Mouse (Mus musculus) gastrocnemius, postnatal 4 days (tissue): ENCODE results near the gene Fam117a. TPM values are rescaled to one million over a fixed set of nuclear protein-coding genes. Genes with fewer than 3 reads are reported as not detected.

ENCODE experiments used
- DNase-seq, 2 experiments: peaks; one replicate each; pipeline ENCODE4 v3.0.0; 2021 to 2022; ENCODE audit warnings: low spot score in 2 of 2, mixed read lengths in 2 of 2
- total RNA-seq, 2 experiments: library from RNA; stranded (reverse); gene quantifications; 2 replicates each; pipeline ENCODE4 v1.2.3; 2021

The Fam117a gene
- total RNA-seq, 2 experiments from 2014 or later = 21.1 to 24.9 TPM

DNA sequence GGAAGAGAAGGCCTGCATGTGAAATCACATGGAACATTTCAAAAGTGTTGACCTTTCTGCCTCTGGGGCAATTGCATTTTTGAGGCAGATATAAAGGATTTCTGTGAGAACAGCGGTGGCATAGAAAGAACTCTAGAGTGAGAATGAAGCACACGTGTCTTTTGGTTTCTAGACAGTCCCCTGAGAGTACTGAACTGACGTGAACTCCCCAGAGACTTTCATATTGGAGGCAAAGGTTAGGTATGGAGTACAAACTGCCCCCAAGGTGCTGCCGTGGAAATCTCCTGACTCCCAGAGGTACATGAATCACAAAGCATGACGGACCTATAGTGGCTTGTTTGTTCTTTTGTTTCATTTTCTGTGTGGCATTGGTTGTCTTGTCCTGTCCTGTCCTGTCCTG lies 8.2 kb upstream of the Fam117a start:
- no peak for DNase-seq

DNA sequence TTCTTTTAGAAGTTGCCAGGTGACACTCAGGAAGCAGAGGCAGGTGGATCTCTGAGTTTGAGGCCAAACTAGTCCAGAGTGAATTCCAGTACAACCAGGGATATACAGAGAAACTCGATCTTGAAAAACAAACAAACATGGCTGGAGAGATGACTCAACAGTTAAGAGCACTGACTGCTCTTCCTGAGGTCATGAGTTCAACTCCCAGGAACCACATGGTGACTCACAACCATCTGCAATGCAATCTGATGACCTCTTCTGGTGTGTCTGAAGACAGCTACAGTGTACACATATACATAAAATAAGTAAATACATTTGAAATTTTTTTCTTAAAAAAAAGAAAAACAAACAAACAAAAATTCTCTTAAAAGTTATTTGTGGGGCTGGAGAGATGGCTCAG lies 6.2 kb upstream of the Fam117a start:
- DNase-seq = no peak

DNA sequence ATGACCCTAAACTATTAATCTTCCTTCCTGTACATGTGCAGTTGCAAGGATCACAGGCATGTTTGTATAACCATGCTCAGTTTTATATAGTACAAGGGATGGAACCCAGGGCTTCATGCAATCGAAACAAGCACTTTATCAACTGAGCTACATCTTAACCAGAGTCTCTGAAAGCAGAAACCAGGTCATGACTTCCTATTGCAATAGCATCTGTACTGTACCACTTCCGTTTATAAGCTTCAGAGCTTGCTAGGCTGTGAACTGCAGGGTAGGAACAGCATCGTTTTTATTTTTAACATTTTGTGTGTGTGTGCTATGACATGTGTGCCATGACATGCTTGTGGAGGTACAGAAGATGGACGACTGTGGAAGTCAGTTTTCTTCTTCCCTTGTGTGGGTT lies 3.6 kb upstream of the Fam117a start:
- DNase-seq = no peak

DNA sequence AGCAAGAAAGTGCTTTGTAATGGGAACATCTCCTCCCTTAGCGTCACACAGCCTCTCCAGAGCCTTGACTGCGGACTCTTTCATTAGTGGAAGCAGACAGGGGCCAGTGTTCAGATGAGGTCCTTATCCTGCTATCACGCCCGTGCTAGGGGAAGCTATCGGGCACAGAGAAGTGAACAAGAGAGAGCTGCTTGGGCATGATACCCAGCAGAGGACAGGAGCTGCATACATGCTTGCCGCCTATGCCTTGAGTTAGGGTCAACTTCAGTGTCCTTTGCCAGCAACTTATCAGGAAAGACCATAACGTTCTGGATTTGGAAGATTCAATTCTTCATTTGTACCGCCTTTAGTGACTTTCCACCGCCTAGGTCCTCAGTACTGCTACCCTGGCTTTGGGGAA lies 3.0 kb upstream of the Fam117a start:
- no peak for DNase-seq

DNA sequence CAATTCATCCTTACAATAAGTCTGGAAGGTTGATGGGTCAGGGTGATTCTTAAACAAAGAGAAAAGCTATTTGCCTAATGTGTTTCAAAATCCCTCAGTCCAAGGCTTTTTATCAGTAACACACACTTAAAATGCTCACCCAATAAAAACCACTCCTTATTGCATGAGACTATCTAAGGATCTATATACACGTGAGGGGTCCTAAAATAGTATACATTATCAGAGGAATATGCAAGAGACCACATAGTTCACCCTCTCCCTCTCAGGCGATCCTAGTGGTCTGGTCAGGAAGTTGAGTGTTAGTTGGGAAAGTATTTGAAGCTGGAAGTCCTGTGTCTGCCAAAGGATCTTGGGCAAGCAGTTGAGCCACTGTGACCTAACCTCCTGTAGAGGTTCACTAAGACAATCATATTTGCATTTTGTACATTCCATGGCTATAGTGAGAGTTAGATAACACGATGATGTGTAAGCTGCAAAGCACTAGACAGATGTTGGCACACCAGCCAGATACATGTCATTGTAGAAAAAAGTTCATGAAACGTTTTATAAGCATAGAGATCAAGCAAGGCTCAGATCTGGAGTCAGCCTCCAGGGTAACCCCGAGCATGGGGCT lies 2.3 kb upstream of the Fam117a start:
- DNase-seq = no peak

DNA sequence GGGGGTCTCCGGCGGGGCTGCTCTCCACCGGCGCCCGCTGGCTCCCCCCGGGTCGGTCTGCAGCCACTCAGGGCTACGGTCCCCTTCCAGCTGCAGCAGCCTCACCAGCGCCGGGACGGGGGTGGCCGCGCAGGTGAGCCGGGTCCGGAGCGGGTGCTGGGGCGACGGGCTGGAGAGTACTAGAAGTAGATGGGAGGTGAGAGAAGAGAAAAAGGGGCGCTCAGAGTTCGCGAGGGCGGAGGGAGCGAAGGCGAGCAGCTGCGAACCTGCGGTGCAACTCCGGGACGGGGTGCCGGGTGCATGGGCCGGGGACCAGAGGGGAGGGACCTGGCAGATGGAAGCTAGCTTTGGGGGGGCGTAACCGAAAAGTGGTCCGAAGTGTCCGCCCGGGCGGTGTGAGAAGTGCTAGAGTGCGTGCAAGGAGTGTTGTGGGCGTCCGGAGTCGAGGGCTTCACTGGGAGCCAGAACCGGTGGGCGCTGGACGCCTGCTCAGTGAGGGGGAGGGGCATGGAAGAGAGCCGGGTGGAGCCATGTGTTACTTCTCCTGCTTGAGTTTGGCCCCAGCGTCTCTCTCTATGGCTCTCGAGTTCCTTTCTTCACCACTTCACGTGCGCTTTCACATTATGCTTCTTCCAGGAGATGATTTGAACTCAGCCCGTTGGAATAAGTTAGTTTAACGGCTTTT lies 453 bp downstream of the Fam117a start:
- DNase-seq = peak; percentile 42 to 72

DNA sequence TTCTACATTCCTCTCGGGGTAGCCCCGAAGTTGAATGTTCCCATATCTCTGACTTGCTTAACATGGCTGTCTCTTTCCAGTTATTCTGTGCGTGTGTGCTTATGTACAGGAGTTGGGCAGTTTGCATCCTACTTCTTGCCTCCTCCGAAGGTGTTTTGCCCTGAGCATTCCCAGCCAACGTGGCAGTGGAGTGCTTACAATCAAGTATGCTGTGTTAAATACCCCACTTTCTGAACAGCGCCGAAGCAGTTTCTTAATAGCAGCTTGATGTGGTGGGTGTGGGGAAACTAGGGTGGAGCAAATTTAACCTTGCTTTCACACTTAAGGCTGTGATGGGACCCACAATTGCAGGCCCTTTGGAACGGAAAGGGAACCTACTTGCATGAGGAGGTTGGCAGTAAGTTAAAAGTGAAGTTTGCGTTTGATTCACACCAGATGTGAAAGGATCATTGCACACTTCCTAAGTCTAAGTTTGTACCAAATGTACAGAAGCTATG lies 1.1 kb downstream of the Fam117a start:
- DNase-seq = no peak

DNA sequence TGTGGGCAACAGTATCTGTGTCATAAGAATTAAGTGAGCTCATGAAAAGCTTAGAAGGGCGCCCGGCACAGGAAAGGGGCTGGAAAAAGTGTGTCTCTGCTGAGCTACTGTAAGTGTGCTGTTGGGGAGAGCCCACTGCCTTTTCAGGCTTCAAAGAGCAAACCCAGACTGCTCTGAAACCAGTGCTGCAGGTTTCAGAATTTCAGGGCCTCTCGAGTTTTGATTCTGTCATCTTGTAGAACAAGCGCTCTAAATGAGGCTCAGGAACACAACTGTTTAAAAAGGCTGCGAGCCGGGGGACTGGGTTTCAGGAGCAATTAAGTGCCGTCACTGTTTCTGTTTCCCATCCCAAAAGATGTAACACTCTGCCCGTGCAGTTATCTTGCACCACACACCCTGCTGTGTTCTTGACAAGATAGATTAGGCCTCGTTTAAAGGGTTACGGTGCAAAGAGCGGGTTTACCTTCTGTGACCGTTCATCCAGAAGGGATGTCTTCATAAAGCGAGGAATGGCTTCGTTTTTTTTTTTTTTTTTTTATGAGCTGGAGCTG lies 2.7 kb downstream of the Fam117a start:
- no peak for DNase-seq

DNA sequence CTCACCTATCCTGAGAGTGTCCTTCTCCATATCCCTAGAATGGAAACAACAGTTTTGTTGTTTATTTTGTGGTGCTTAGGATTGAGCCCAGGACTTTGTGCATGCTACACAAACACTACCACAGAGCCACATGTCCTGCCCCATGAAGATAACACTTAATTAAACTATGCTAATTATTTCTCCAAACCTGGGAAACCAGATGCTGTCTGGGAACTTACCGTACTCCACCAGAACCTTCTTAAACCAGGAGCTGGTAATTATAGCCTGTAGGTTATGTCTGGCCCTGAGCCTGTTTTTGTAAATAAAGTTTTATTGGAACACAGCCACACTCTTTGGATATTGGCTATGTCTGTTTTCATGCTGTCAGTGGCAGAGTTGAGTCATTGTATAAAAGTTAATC lies 3.4 kb downstream of the Fam117a start:
- no peak for DNase-seq

DNA sequence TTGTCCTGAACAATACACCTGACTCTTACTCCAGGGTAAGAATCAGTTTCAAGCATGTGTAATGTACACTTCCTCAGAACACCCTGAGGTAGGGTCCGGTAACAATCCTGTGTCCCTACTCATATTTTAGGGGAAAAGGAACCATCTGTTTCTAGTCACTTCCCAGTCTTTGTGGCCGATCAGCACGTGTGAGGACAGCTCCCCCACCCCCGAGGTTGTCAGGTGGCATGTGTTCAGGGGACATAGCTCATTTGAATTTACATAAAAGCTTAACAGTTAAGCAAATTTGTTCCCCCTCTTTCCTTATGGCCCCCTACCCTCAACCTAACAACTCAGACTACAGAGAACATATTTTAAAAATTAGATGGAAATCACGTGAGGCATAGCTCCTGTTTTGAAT lies 3.8 kb downstream of the Fam117a start:
- DNase-seq = no peak

DNA sequence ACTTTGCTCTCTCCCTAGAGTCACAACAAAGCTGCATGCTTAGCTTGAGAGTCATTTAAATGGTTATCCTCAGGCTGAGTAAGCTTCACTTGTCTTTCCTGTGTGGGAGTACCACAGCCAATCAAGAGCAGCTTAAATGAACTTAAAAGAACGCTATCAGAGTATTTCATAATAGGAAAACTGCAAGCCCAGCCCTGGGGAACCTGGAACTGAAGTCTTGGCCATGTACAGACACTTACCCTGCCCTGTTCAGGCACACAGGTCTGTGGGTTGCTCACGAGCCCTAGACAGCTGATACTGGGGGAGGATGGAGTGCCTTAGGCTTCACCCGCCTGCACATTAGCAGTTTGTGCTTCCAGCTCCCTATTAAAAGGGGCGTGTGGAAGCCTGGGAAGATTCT lies 6.4 kb downstream of the Fam117a start:
- no peak for DNase-seq

DNA sequence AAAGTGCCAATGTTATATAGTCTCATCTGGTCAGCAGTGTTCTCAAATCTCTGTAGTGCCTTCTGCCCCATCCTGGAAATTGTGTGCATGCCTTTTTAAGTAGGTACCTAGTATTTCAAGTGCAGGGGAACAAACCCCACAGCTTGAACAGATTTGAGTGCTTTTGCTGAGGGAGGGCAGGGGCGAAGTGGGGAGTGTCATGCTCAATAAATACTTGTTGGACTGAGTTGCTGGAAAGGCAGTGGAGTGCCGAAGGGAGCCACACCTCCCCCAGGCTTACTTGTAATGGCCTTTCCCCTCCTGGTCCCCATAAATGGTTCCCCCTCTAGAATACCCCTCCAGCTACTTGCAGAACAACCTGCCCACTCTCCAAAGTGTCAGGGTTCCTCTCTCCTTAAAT lies 7.4 kb downstream of the Fam117a start:
- DNase-seq = no peak

DNA sequence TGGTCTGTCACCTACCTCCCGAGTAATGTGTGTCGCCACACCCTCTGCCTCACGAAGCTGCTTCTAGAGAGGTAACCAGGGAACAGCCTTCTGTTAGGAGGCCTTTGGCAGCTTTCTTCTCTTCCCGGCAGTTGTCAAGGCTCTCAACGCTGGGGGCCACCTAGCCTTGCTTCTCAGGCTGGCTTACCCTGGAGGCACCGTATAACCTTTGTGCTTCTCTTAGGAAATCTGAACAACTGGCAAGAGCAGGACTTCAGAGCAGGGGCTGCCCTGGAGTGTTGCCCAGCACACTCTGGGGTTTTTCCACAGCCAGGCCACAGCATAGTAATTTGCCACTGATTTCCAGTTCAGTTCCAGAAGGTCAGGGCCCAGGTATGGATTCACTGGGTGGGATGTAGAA lies 13.5 kb downstream of the Fam117a start:
- DNase-seq = no peak

DNA sequence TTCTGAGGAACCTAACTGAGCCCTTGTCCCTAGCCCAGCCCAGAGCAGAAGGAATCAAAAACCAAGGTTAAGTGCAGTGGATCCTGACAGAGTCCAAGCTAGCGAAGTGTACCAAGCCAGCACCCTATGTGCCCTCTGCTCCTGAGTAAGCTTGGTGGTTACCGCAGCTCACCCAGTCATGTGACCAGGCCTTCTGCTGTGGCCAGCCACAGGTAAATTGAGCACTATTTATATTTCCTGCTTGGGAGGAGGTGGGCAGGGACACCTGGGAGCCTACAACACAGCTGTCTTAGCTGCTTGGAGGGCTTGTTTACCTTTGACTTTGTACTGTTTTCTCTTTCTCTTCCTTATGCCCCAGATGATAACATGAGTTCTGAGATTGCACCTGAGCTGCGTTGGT lies 14.1 kb downstream of the Fam117a start:
- no peak for DNase-seq

DNA sequence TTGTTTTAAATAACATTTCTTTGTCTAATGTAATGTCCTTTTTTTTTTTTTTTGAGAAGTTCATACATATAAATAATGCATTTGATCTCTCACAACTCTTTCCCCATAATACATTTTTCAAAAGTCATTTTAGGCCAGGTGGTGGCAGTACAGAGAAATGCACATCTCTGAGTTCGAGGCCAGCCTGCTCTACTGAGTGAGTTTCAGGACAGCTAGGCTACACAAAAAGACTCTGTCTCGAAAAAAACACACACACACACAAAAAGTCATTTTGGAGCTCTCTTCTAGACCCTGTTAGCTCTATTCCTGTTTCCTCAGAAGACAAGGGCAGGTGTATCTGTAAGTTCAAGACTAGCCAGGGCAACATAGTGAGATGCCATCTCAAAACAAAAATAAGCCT lies 15.9 kb downstream of the Fam117a start:
- no peak for DNase-seq

DNA sequence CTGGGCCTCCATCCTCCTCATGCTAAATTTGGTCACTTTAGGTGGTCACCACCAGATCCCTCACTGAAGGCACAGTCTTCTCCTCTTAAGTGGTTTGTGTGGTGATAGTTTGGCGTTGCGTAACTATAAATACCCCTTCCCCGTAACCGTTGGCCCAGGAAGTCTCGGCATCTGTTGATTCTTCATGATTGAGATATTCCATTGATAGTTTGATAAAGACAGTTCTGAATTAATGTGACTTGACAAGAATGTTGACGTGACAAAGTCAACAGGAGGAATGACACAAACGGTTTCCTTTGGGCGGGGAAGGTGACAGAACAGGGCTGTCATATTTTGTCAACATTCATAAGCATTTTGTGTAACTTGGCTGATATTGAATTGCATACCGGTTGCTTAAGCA lies 16.4 kb downstream of the Fam117a start:
- DNase-seq = no peak

DNA sequence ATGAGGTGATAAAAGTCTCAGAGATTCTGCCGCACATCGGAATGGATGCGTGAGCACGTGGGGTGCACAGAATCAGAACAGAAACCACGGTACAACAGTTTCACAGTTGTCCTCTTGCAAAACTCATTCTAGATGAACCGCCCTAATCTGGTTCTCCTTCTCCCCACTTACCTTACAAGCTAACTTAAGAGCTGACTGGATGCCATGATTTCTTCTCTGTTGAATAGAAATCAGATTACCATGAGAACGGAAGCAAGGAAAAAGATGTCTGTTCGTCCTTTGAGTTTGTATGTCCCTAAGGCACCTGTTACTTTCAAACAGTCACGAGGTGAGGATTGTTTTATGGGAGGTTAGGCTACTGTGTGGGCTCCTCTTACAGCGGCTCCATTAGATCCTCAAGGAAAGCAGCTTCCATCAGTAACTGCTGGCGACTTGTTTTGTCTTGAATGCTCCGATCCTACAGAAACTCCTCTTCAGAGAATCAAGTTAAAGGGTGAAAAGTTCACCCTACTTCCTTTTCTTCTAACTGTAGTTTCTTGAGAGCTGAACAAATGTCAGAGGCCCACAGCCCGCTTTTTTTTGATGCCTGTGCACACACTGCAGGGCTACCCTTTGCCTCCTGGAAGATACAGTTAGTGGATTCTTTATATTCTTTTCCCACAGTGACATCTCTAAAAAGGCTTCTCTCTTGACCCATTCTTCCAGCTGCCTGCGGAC lies 17.6 kb downstream of the Fam117a start:
- no peak for DNase-seq

DNA sequence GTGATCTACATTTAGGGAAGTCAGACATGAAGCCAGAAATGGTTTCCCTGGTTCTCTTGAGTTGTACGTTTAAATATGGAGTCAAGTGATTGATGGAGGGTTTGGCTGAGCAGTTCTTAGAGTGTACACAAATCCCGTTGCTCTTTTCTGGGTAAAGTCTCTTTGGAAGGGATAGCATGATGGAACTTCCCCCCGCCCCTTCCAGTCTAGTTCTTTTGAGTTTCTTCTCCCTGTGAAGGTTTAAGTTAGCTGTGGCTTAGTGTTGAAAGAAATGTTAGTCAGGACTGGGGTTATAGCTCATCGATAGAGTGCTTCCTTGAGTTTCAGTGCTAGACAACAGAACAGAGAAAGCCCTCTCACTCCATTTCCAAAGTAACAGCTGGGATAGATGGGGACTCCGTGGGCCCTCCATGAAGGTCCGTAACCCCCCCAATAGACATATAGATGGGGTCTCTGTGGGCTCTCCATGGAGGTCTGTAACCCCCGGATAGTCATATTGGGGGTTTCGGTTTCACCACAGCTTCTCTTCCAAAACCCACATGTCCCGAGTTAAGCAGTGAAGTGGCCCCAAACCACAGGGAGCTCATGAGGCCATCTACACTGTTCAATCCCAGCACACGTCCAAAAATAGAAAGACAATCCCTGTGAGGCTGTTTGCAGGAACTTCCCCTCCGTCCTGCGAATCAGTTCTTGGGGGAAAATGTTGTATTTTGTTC lies 18.3 kb downstream of the Fam117a start:
- no peak for DNase-seq

DNA sequence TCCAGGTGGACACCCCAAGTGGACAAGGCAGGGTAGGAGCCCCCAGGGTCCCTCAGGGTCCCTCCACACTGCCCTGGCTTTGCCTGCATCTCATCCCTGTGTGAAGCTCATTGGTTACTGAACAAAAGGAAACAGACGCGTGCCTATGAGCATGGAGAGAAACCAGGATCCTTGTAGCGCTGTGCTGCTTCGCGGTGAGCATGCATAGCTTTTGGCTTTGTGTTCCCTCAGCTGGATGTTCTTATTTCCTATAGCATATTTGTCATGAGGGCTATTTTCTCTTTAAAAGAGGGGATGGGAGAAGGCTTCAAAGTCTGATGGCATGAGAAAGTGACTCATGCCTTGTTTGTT lies 18.8 kb downstream of the Fam117a start:
- no peak for DNase-seq

DNA sequence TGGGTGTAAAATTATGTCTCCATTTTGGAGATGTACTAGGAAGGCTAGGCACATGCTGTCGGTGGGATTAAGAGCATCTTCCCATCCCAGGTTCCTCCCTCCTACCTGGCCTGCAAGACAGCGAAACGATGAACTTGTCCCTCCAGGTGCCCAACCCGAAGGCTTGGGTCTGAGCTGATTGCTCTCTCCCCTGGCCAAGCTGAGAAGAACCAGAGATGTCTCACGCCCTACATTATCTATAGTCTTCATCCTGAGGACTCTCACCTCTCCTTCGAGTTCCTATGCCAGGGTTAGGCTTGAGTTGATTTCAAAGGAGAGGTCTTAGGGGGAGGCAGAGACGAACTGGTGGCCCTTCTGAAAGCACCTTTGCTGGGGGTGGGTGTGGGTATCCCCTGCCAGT lies 19.2 kb downstream of the Fam117a start:
- DNase-seq = no peak

DNA sequence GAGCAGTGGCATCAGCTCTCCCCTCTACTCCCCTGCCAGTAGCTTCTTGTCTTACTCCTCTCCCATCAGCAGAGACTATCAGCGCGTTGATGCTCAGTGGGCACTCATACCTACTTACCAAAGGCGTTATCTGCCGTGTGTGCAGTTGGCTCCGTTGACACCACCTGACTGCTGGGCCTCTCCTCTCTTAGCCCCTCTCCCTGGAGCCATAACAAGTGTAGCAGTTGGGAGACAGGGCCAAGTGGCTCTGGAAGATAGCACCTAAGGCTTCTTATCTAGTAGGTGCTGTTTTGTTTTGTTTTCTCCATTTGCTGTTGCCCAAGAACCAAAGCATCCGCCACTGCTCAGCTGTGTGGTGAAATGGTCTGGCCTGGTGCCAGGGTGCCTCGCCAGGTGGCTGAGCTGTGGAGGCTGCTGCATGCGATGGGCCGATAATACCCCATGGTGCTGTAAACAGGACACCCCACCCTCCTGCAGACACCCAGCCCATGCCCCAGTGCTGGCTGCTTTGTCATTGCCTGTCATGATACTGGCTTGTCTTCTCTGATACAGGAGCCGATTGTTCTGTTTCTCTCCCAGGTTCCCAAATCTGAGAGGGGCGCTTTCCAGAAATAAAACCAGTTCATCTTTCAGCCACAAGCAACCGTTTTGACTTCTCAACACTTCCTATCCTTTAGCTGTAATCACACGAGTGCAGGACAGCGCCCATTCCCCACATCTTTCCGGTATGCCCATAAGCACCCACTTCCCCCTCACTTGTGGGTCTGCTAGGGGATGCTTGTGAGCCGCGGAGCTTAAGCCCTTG lies 19.9 kb downstream of the Fam117a start:
- peak in 1 of 2 experiments; percentile 63 for DNase-seq
